Mouse (Mus musculus): ENCODE measurements at regions not wholly inside any gene's neighbourhood (a gene's known extent, or its start where the extent isn't known, plus 50 kb on each side); places are given as distances from the start of the nearest gene placed in this dataset.
A peak's percentile ranks its signal among the peaks of the same experiment; 100 is the strongest.

DNA sequence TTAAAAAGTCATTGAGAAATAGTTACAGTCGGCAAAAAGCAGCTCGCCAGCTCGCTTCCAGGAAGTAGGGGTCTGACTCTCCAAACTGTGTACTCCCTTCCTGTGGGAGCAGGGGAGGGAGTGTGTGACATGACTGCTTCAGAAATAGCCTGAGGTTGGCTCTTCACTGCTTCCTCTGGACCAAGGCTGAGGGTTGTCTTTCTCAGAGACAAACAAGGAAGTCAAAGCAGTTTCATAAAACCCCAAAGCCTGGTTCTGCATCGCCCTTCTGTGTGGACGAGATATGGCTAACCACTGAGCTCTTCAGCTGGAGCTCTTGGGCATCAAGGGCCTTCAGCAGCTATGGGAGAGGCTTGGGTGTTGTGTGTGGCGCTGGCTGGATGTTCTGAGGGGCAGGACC, 61.0 kb upstream of the Haao start:
- no peak for TF ChIP-seq CTCF (IDR thresholded peaks at IDR 0.05; ENCODE audit: low read depth)
- Histone ChIP-seq H3K9ac (no peak overlapping the region), H3K27me3 (ENCODE audit: insufficient read depth, low read length) (no peaks in the 10 kb centered on the region), H3K9me3 (ENCODE audit: low read length) (no peaks in the 10 kb centered on the region), H3K36me3 (ENCODE audit: insufficient read depth) (no peaks in the 10 kb centered on the region), H3K27ac (ENCODE audit: low read depth, low read length) (no peak overlapping the region), H3K4me2 (ENCODE audit: low read depth) (no peak overlapping the region), H3K4me3 (ENCODE audit: low read depth, low read length) (no peak overlapping the region), H3K4me1 (ENCODE audit: insufficient read depth) (no peaks in the 10 kb centered on the region)
- 87% methylated on average over 6 of the region's 6 CpGs for WGBS
- no peak for DNase-seq
- no peak for ATAC-seq

DNA sequence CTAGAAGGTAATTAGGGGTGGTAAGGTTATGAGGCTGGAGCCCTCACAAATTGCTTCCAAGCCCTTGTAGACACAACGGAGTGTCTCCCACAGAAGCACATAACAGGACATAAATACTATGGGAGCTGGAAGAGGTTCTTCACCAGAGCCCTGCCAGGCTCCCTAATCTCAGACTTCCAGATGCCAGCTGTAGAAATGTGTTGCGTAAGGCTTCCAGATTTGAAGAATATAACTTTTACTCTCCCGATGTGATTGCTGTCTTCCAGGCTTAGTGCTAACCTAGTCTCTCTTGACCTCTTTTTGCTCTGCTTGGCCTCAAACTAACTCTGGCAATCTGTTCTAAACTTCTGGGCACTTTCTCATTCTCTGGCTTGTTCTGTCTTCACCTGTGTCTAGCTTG, 59.8 kb upstream of the Haao start:
- no peak for DNase-seq
- Histone ChIP-seq H3K9ac (no peak overlapping the region), H3K36me3 (ENCODE audit: insufficient read depth) (no peaks in the 10 kb centered on the region), H3K4me3 (ENCODE audit: low read depth, low read length) (no peak overlapping the region), H3K4me2 (ENCODE audit: low read depth) (no peak overlapping the region), H3K27ac (ENCODE audit: low read depth, low read length) (no peak overlapping the region), H3K27me3 (ENCODE audit: insufficient read depth, low read length) (no peaks in the 10 kb centered on the region), H3K9me3 (ENCODE audit: low read length) (no peaks in the 10 kb centered on the region), H3K4me1 (ENCODE audit: insufficient read depth) (no peaks in the 10 kb centered on the region)
- no peak for ATAC-seq
- WGBS: 84% methylated on average over 3 of the region's 3 CpGs
- no peak for TF ChIP-seq CTCF (IDR thresholded peaks at IDR 0.05; ENCODE audit: low read depth)

GRCm38 (mm10) chr17:83906751-83907537, 59.2 kb upstream of the Haao start:
- no peaks in the 10 kb centered on the region for H3K27me3 ChIP-seq (ENCODE audit: insufficient read depth, low read length)
- no peak for DNase-seq
- 93% methylated on average over 12 of the region's 12 CpGs for WGBS
- TF ChIP-seq CTCF (IDR thresholded peaks at IDR 0.05; ENCODE audit: low read depth): no peak
- no peak overlapping the region for H3K4me3 ChIP-seq (ENCODE audit: low read depth, low read length)
- H3K4me1 ChIP-seq (ENCODE audit: insufficient read depth): no peaks in the 10 kb centered on the region
- H3K9me3 ChIP-seq (ENCODE audit: low read length): no peaks in the 10 kb centered on the region
- ATAC-seq: no peak
- H3K27ac ChIP-seq (ENCODE audit: low read depth, low read length): no peak overlapping the region
- no peak overlapping the region for H3K9ac ChIP-seq
- H3K4me2 ChIP-seq (ENCODE audit: low read depth): no peak overlapping the region
- no peaks in the 10 kb centered on the region for H3K36me3 ChIP-seq (ENCODE audit: insufficient read depth)

- 4% methylated on average over 7 of the region's 7 CpGs for WGBS
- Histone ChIP-seq H3K27me3 (ENCODE audit: insufficient read depth, low read length) (no peaks in the 10 kb centered on the region; the same call in 1 of the 2 replicates), H3K36me3 (ENCODE audit: insufficient read depth) (no peaks in the 10 kb centered on the region), H3K4me3 (ENCODE audit: low read depth, low read length) (no peak overlapping the region), H3K27ac (ENCODE audit: low read depth, low read length) (no peak overlapping the region), H3K9me3 (ENCODE audit: low read length) (no peaks in the 10 kb centered on the region), H3K4me2 (ENCODE audit: low read depth) (no peak overlapping the region), H3K4me1 (ENCODE audit: insufficient read depth) (no peaks in the 10 kb centered on the region), H3K9ac (no peak overlapping the region)
- TF ChIP-seq CTCF (IDR thresholded peaks at IDR 0.05; ENCODE audit: low read depth): peak; percentile 97
- ATAC-seq (peak; percentile 79), DNase-seq (peak; percentile 90)
Measured at GRCm38 (mm10) chr17:83903467-83903866, 55.7 kb upstream of the Haao start.

GRCm38 (mm10) chr17:83902523-83902922, 54.8 kb upstream of the Haao start:
- TF ChIP-seq CTCF (IDR thresholded peaks at IDR 0.05; ENCODE audit: low read depth): no peak
- Histone ChIP-seq H3K9ac (no peak overlapping the region), H3K36me3 (ENCODE audit: insufficient read depth) (no peaks in the 10 kb centered on the region), H3K4me1 (ENCODE audit: insufficient read depth) (no peaks in the 10 kb centered on the region), H3K4me2 (ENCODE audit: low read depth) (no peak overlapping the region), H3K9me3 (ENCODE audit: low read length) (no peaks in the 10 kb centered on the region), H3K4me3 (ENCODE audit: low read depth, low read length) (no peak overlapping the region), H3K27ac (ENCODE audit: low read depth, low read length) (no peak overlapping the region), H3K27me3 (ENCODE audit: insufficient read depth, low read length) (no peaks in the 10 kb centered on the region; the same call in 1 of the 2 replicates)
- ATAC-seq (no peak), DNase-seq (no peak)
- WGBS: 87% methylated on average over 3 of the region's 3 CpGs

GRCm38 (mm10) chr17:83902091-83902490, 54.3 kb upstream of the Haao start:
- Histone ChIP-seq H3K36me3 (ENCODE audit: insufficient read depth) (no peaks in the 10 kb centered on the region), H3K4me3 (ENCODE audit: low read depth, low read length) (no peak overlapping the region), H3K9me3 (ENCODE audit: low read length) (no peaks in the 10 kb centered on the region), H3K27ac (ENCODE audit: low read depth, low read length) (no peak overlapping the region), H3K9ac (no peak overlapping the region), H3K27me3 (ENCODE audit: insufficient read depth, low read length) (no peaks in the 10 kb centered on the region; the same call in 1 of the 2 replicates), H3K4me1 (ENCODE audit: insufficient read depth) (no peaks in the 10 kb centered on the region), H3K4me2 (ENCODE audit: low read depth) (no peak overlapping the region)
- DNase-seq (no peak), ATAC-seq (no peak)
- WGBS: 78% methylated on average over 6 of the region's 6 CpGs
- no peak for TF ChIP-seq CTCF (IDR thresholded peaks at IDR 0.05; ENCODE audit: low read depth)

DNA sequence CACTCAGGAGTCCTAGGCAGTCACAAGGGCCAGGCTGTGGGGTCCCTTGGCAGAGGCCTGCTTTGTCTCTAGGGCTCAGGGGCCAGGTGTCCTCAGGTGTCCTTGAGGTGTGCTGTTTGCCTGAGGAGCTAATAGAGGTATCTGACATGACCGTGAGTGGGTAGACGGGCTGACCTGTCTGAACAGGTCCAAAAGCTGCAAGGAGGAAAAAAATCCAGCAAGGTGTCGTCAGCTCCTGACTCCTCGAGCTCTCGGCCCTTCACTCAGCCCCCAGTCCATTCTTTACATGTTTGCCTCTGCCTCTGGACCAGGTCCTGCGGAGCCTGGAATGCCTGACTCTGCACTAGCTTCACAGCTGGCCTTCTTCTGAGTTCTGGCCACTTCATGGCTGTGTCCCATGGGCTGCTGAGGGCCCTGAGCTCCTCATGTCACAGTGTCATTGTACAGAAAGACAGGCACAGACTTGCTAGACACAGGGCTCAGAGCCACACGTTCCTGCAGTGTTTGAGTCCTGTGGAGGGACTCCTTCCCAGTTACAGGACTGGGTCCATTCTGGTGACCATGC, 51.9 kb upstream of the Haao start:
- TF ChIP-seq CTCF (IDR thresholded peaks at IDR 0.05; ENCODE audit: low read depth): no peak

More for the DNA sequence above, 51.9 kb upstream of the Haao start:
- H3K27me3 ChIP-seq (ENCODE audit: insufficient read depth, low read length): no peaks in the 10 kb centered on the region; the same call in 1 of the 2 replicates
- DNase-seq (no peak), ATAC-seq (no peak)
- 79% methylated on average over 7 of the region's 7 CpGs for WGBS
- no peak overlapping the region for H3K27ac ChIP-seq (ENCODE audit: low read depth, low read length)
- H3K9ac ChIP-seq: no peak overlapping the region
- no peaks in the 10 kb centered on the region for H3K4me1 ChIP-seq (ENCODE audit: insufficient read depth)
- no peak overlapping the region for H3K4me3 ChIP-seq (ENCODE audit: low read depth, low read length)
- H3K36me3 ChIP-seq (ENCODE audit: insufficient read depth): no peaks in the 10 kb centered on the region
- no peak overlapping the region for H3K4me2 ChIP-seq (ENCODE audit: low read depth)
- no peaks in the 10 kb centered on the region for H3K9me3 ChIP-seq (ENCODE audit: low read length)

All from forebrain, postnatal 0 days (tissue).